8 mouse cellular contexts compared by ENCODE assay signal in genomic region chr11:120647047-120647830, GRCm38 (mm10). TPM values are rescaled to one million over a fixed set of nuclear protein-coding genes. Genes with fewer than 3 reads are reported as not detected.
DNase-seq lines count a peak whose midpoint lies in the region; ATAC-seq and TF ChIP-seq lines count a peak whose summit lies in the region.
"Had no signal": no experiment of that assay in that cellular context is flagged by ENCODE, and none has a peak within 500 bp of the region (broad histone marks: within the 10 kb centered on the region; RNA-seq: fewer than 3 reads in every experiment).

No protein-coding gene starts in this region.

- peak overlapping the region; percentile 92 for H3K27ac ChIP-seq in left cerebral cortex, adult 2 months
- H3K27ac ChIP-seq in bone marrow macrophage, adult 2 months (ENCODE audit: insufficient read depth, low read depth, low read length): peak overlapping the region; percentile 36
- peak overlapping the region; percentile 95 for H3K27ac ChIP-seq in heart, embryonic 15.5 days
- H3K27ac ChIP-seq in midbrain, postnatal 0 days (ENCODE audit: low read depth, low read length): no peak overlapping the region

- DNase-seq in left cerebral cortex, adult 2 months (ENCODE audit: extremely low spot score in 1 of 2, low spot score in 2 of 2): no peak
- no peak for DNase-seq in left cerebral cortex, postnatal 36 days (ENCODE audit: low spot score in 2 of 2)
- DNase-seq in midbrain, postnatal 0 days (ENCODE audit: low spot score): no peak
- no peak for DNase-seq in left cerebral cortex, postnatal 4 days
- DNase-seq in right cerebral cortex, postnatal 36 days (ENCODE audit: low spot score in 2 of 2): no peak
- DNase-seq: gastrocnemius, postnatal 14 days had no signal

- no peaks in the 10 kb centered on the region for H3K36me3 ChIP-seq in heart, embryonic 15.5 days
- H3K36me3 ChIP-seq in midbrain, postnatal 0 days (ENCODE audit: insufficient read depth, low read length): no peaks in the 10 kb centered on the region

- WGBS in heart, embryonic 15.5 days: 69% methylated on average over 35 of the region's 35 CpGs
- WGBS in midbrain, postnatal 0 days: 87% methylated on average over 35 of the region's 35 CpGs

- no peak for ATAC-seq in heart, embryonic 15.5 days (replicated peaks; ENCODE audit: insufficient number of reproducible peaks, insufficient read depth, low FRiP score, low read depth)
- no peak for ATAC-seq in midbrain, postnatal 0 days (ENCODE audit: low FRiP score)

- peak overlapping the region; percentile 70 for H3K4me2 ChIP-seq in heart, embryonic 15.5 days
- H3K4me2 ChIP-seq in midbrain, postnatal 0 days (ENCODE audit: low read depth, low read length, poor library complexity, severe bottlenecking): peak overlapping the region; percentile 50

- no peak for TF ChIP-seq POLR2A in bone marrow macrophage, adult 2 months (IDR thresholded peaks at IDR 0.05; ENCODE audit: borderline replicate concordance, low read depth, low read length)

- H3K9me3 ChIP-seq in heart, embryonic 15.5 days (replicated peaks): no peaks in the 10 kb centered on the region
- no peaks in the 10 kb centered on the region for H3K9me3 ChIP-seq in midbrain, postnatal 0 days (ENCODE audit: low read length)

- H3K4me1 ChIP-seq in bone marrow macrophage, adult 2 months (ENCODE audit: control insufficient read depth, insufficient read depth, low read length): peaks cover 33% of the 10 kb centered on the region
- peaks cover 33% of the 10 kb centered on the region for H3K4me1 ChIP-seq in heart, embryonic 15.5 days (replicated peaks)
- peaks cover 5% of the 10 kb centered on the region; the same call in 1 of the 2 replicates for H3K4me1 ChIP-seq in midbrain, postnatal 0 days (ENCODE audit: insufficient read depth, low read length)

- intact Hi-C loops in left cerebral cortex, adult 2 months (cut with DNase I): no loop called here
- intact Hi-C loops in left cerebral cortex, postnatal 36 days (cut with DNase I): no loop called here
- intact Hi-C loops in left cerebral cortex, postnatal 4 days (cut with DNase I): no loop called here

- H3K27me3 ChIP-seq in heart, embryonic 15.5 days: no peaks in the 10 kb centered on the region
- H3K27me3 ChIP-seq in midbrain, postnatal 0 days (ENCODE audit: insufficient read depth, low read length): no peaks in the 10 kb centered on the region

- peak overlapping the region; percentile 61 for H3K4me3 ChIP-seq in left cerebral cortex, adult 2 months
- peak overlapping the region; percentile 44; the same call in 1 of the 2 replicates for H3K4me3 ChIP-seq in bone marrow macrophage, adult 2 months (ENCODE audit: insufficient read depth, low read length)
- peak overlapping the region; percentile 61 for H3K4me3 ChIP-seq in heart, embryonic 15.5 days
- peak overlapping the region; percentile 28 for H3K4me3 ChIP-seq in midbrain, postnatal 0 days (ENCODE audit: low read depth, low read length)

- TF ChIP-seq CTCF in left cerebral cortex, adult 2 months (IDR thresholded peaks at IDR 0.05): no peak
- TF ChIP-seq CTCF in bone marrow macrophage, adult 2 months (IDR thresholded peaks at IDR 0.05; ENCODE audit: low read depth, low read length): no peak
- no peak for TF ChIP-seq CTCF in midbrain, postnatal 0 days (IDR thresholded peaks at IDR 0.05)

- H3K9ac ChIP-seq in heart, embryonic 15.5 days: peak overlapping the region; percentile 70
- no peak overlapping the region for H3K9ac ChIP-seq in midbrain, postnatal 0 days (replicated peaks; ENCODE audit: low read length, poor library complexity, severe bottlenecking)

RNA-seq across cellular contexts. Expression of gene Myadml2, which starts 0.7 kb away (rescaled TPM):
- total RNA-seq in left cerebral cortex, adult 2 months (2021): 1 to 10 TPM; 6.9 to 8.8 TPM
- total RNA-seq in left cerebral cortex, postnatal 36 days (2021): 10 to 100 TPM in 1 of 2 experiments, 1 to 10 TPM in 1; 8.2 to 11.9 TPM
- polyA plus RNA-seq in bone marrow macrophage, adult 2 months (2012; ENCODE audit: insufficient read depth, insufficient read length, missing spikeins): not detected in 2 replicates
- polyA plus RNA-seq in heart, embryonic 15.5 days (2015; fragmentation: Nextera tagmentation; extraction: Ambion mirVana): 13.2 and 15.4 TPM in 2 replicates
- total RNA-seq in midbrain, postnatal 0 days (2014; rRNA removed): 1.5 and 1.6 TPM in 2 replicates
- 1.4 and 1.7 TPM in 2 replicates for polyA plus RNA-seq in midbrain, postnatal 0 days (2015; fragmentation: Nextera tagmentation; extraction: Ambion mirVana)
- total RNA-seq in left cerebral cortex, postnatal 4 days (2021): 1 to 10 TPM; 1.0 to 2.9 TPM

RNA-seq across cellular contexts. Expression of gene Pycr1, which starts 3.7 kb away (rescaled TPM):
- 1 to 10 TPM; 2.4 to 3.1 TPM for total RNA-seq in left cerebral cortex, adult 2 months (2021)
- 1 to 10 TPM; 2.9 to 3.9 TPM for total RNA-seq in left cerebral cortex, postnatal 36 days (2021)
- polyA plus RNA-seq in bone marrow macrophage, adult 2 months (2012; ENCODE audit: insufficient read depth, insufficient read length, missing spikeins): 0.61 and 0.78 TPM in 2 replicates
- 17.1 and 23.5 TPM in 2 replicates for polyA plus RNA-seq in heart, embryonic 15.5 days (2015; fragmentation: Nextera tagmentation; extraction: Ambion mirVana)
- 8.6 and 10.8 TPM in 2 replicates for total RNA-seq in midbrain, postnatal 0 days (2014; rRNA removed)
- 10.4 and 11.7 TPM in 2 replicates for polyA plus RNA-seq in midbrain, postnatal 0 days (2015; fragmentation: Nextera tagmentation; extraction: Ambion mirVana)
- total RNA-seq in left cerebral cortex, postnatal 4 days (2021): 1 to 10 TPM; 6.1 to 8.3 TPM

RNA-seq across cellular contexts. Expression of gene Notum, which starts 13.7 kb away (rescaled TPM):
- 1 to 10 TPM; 4.0 to 7.2 TPM for total RNA-seq in left cerebral cortex, adult 2 months (2021)
- total RNA-seq in left cerebral cortex, postnatal 36 days (2021): 1 to 10 TPM; 5.6 to 6.6 TPM
- not detected in 2 replicates for polyA plus RNA-seq in bone marrow macrophage, adult 2 months (2012; ENCODE audit: insufficient read depth, insufficient read length, missing spikeins)
- polyA plus RNA-seq in heart, embryonic 15.5 days (2015; fragmentation: Nextera tagmentation; extraction: Ambion mirVana): 1.5 and 2.7 TPM in 2 replicates
- 5.5 and 10.5 TPM in 2 replicates for total RNA-seq in midbrain, postnatal 0 days (2014; rRNA removed)
- 3.1 and 3.6 TPM in 2 replicates for polyA plus RNA-seq in midbrain, postnatal 0 days (2015; fragmentation: Nextera tagmentation; extraction: Ambion mirVana)
- total RNA-seq in left cerebral cortex, postnatal 4 days (2021): 1 to 10 TPM; 4.7 to 7.8 TPM

RNA-seq across cellular contexts. Expression of gene Mafg, which starts 13.8 kb away (rescaled TPM):
- 100 to 1,000 TPM; 104 to 107 TPM for total RNA-seq in left cerebral cortex, adult 2 months (2021)
- 100 to 1,000 TPM in 1 of 2 experiments, 10 to 100 TPM in 1; 76.5 to 103 TPM for total RNA-seq in left cerebral cortex, postnatal 36 days (2021)
- polyA plus RNA-seq in bone marrow macrophage, adult 2 months (2012; ENCODE audit: insufficient read depth, insufficient read length, missing spikeins): 76.0 and 77.5 TPM in 2 replicates
- polyA plus RNA-seq in heart, embryonic 15.5 days (2015; fragmentation: Nextera tagmentation; extraction: Ambion mirVana): 17.8 and 21.2 TPM in 2 replicates
- 42.1 and 46.5 TPM in 2 replicates for total RNA-seq in midbrain, postnatal 0 days (2014; rRNA removed)
- 40.8 and 41.7 TPM in 2 replicates for polyA plus RNA-seq in midbrain, postnatal 0 days (2015; fragmentation: Nextera tagmentation; extraction: Ambion mirVana)
- total RNA-seq in left cerebral cortex, postnatal 4 days (2021): 10 to 100 TPM; 83.3 to 85.8 TPM

RNA-seq across cellular contexts. Expression of gene Sirt7, which starts 22.2 kb away (rescaled TPM):
- total RNA-seq in left cerebral cortex, adult 2 months (2021): 10 to 100 TPM; 43.2 to 45.3 TPM
- 10 to 100 TPM; 37.8 to 43.3 TPM for total RNA-seq in left cerebral cortex, postnatal 36 days (2021)
- 78.5 and 91.5 TPM in 2 replicates for polyA plus RNA-seq in bone marrow macrophage, adult 2 months (2012; ENCODE audit: insufficient read depth, insufficient read length, missing spikeins)
- polyA plus RNA-seq in heart, embryonic 15.5 days (2015; fragmentation: Nextera tagmentation; extraction: Ambion mirVana): 17.6 and 25.1 TPM in 2 replicates
- total RNA-seq in midbrain, postnatal 0 days (2014; rRNA removed): 31.3 and 39.7 TPM in 2 replicates
- 34.7 and 36.0 TPM in 2 replicates for polyA plus RNA-seq in midbrain, postnatal 0 days (2015; fragmentation: Nextera tagmentation; extraction: Ambion mirVana)
- total RNA-seq in left cerebral cortex, postnatal 4 days (2021): 10 to 100 TPM; 37.5 to 38.0 TPM
